Mouse (Mus musculus): ENCODE measurements around the gene Gabbr1.

- TF ChIP-seq POLR2A (IDR thresholded peaks at IDR 0.05; ENCODE audit: low read depth, low read length) (no peak), CTCF (IDR thresholded peaks at IDR 0.05; ENCODE audit: extremely low read depth, insufficient read depth, insufficient read length, insufficient replicate concordance) (peak; percentile 70; the same call in 1 of the 2 replicates)
These were observed 48.6 kb upstream of the Gabbr1 start for GRCm38 (mm10) chr17:36997033-36997735.

Measured in spleen, adult 2 months (tissue).